Mouse (Mus musculus): ENCODE measurements around the gene Ackr4. TPM values are rescaled to one million over a fixed set of nuclear protein-coding genes. Genes with fewer than 3 reads are reported as not detected.

Gene Ackr4
- polyA plus RNA-seq, 1 experiment from 2014 or later = 3.2 TPM

GRCm38 (mm10) chr9:104034231-104034630, 92.5 kb downstream of the Ackr4 start:
- H3K36me3 ChIP-seq (ENCODE audit: control insufficient read depth, insufficient read depth, low read length) = peaks cover 63% of the 10 kb centered on the region
- H3K9ac ChIP-seq (ENCODE audit: low read depth, low read length) = no peak overlapping the region
- no peak overlapping the region for H3K27ac ChIP-seq (replicated peaks; ENCODE audit: low read depth, low read length)
- DNase-seq (ENCODE audit: low spot score) (no peak), ATAC-seq (ENCODE audit: low read depth) (no peak)
- no peaks in the 10 kb centered on the region for H3K9me3 ChIP-seq (ENCODE audit: control insufficient read depth, low read length)
- no peaks in the 10 kb centered on the region for H3K4me1 ChIP-seq (ENCODE audit: control insufficient read depth, insufficient read depth, low read length)
- H3K4me3 ChIP-seq (ENCODE audit: low read depth, low read length) = no peak overlapping the region
- WGBS = 77% methylated on average over 8 of the region's 8 CpGs
- H3K27me3 ChIP-seq (replicated peaks; ENCODE audit: control insufficient read depth, insufficient read depth, low read length) = no peaks in the 10 kb centered on the region
- H3K4me2 ChIP-seq (ENCODE audit: low read depth, low read length) = no peak overlapping the region

Other genes with a start within 250 kb of the Ackr4 start
- gene Nphp3, start 124.4 kb downstream of the Ackr4 start, polyA plus RNA-seq (2014; fragmentation: Nextera tagmentation; extraction: Ambion mirVana) = 5.1 TPM in 2 replicates
- gene Gm28305, start 86.3 kb downstream of the Ackr4 start, polyA plus RNA-seq (2014; fragmentation: Nextera tagmentation; extraction: Ambion mirVana) = not detected in 2 replicates
- gene Uba5, start 63.8 kb downstream of the Ackr4 start, polyA plus RNA-seq (2014; fragmentation: Nextera tagmentation; extraction: Ambion mirVana) = 67.5 and 69.8 TPM in 2 replicates
- 11.2 and 11.9 TPM in 2 replicates for gene Acad11, start 63.6 kb downstream of the Ackr4 start, polyA plus RNA-seq (2014; fragmentation: Nextera tagmentation; extraction: Ambion mirVana)
- 29.0 and 31.4 TPM in 2 replicates for gene Dnajc13, start 136.0 kb upstream of the Ackr4 start, polyA plus RNA-seq (2014; fragmentation: Nextera tagmentation; extraction: Ambion mirVana)
- 2.3 and 2.4 TPM in 2 replicates for gene Acpp, start 210.8 kb upstream of the Ackr4 start, polyA plus RNA-seq (2014; fragmentation: Nextera tagmentation; extraction: Ambion mirVana)